Comparison of ENCODE assay signal across 20 mouse cellular contexts in genomic region chr6:149460971-149461370, GRCm38 (mm10).
DNase-seq lines count a peak whose midpoint lies in the region; ATAC-seq lines count a peak whose summit lies in the region.
"Had no signal": no experiment of that assay in that cellular context is flagged by ENCODE, and none has a peak within 500 bp of the region (broad histone marks: within the 10 kb centered on the region; RNA-seq: fewer than 3 reads in every experiment).

No protein-coding gene starts in this region.

- peak; percentile 66 for DNase-seq in retina, postnatal 1 day
- no peak for DNase-seq in retina, embryonic 14.5 days (ENCODE audit: low spot score)
- DNase-seq in ES-CJ7 (ENCODE audit: low read depth, low spot score) (peak; percentile 49), R1 (ENCODE audit: low read depth, low spot score) (peak; percentile 68)
- no peak for DNase-seq in lung, postnatal 25 days (ENCODE audit: low spot score)
- DNase-seq in right cerebral cortex, postnatal 36 days (ENCODE audit: low spot score in 2 of 2): no peak
- DNase-seq: adrenal gland, adult 8-10 months; adrenal gland, postnatal 14 days; adrenal gland, postnatal 36 days; cerebellum, adult 11 months; cerebellum, adult 18-20 months; cerebellum, adult 8-10 months; cerebellum, adult 9-11 months; cerebellum, postnatal 14 days; cerebellum, postnatal 36 days had no signal

- no peak for ATAC-seq in cerebellum, adult (ENCODE audit: insufficient number of reproducible peaks, low FRiP score, low TSS enrichment)
- ATAC-seq: activated CD4-positive, CD25-positive, alpha-beta regulatory T cell, adult 4 months; forebrain, embryonic 14.5 days; forebrain, embryonic 16.5 days; Patski had no signal

Comparison
In these comparisons a context has a peak if more than half of its experiments do, and no peak if none do; other contexts are left out.
1. DNase-seq: peak in retina, postnatal 1 day (single experiment), ES-CJ7 (single experiment) and R1 (single experiment); none in retina, embryonic 14.5 days (single experiment), lung, postnatal 25 days (single experiment) and right cerebral cortex, postnatal 36 days (0 of 2).